8 mouse cellular contexts compared by ENCODE assay signal in the genomic region with DNA sequence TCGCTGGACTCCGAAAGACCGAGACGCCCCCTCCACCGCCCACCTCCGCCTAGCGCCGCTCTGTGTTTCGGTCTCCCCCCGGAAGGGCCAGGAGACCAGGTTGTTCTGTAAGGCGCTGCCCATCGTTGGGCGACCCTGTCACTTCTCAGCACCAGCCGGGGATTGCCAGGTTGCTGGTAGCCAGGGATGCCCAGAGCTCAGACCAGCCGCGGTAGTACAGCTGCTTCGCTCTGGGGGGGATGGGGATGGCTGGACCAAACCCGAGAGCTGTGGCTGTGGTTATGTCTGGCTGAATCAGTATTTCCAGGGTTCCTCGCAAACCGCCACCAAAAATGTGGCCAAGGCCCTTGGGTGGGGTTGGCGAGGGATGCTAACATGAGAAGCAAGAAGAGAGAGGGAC. TPM values are rescaled to one million over a fixed set of nuclear protein-coding genes. Genes with fewer than 3 reads are reported as not detected.
DNase-seq lines count a peak whose midpoint lies in the region; ATAC-seq and TF ChIP-seq lines count a peak whose summit lies in the region.

No protein-coding gene starts in this region.

- DNase-seq in layer of hippocampus, adult 2 months (ENCODE audit: low spot score in 2 of 2), result no peak
- DNase-seq in layer of hippocampus, adult 8-10 months (ENCODE audit: low spot score in 2 of 2), result no peak
- DNase-seq in adipocyte (ENCODE audit: low spot score), result no peak
- no peak for DNase-seq in ovary, postnatal 14 days (ENCODE audit: low spot score)
- DNase-seq in frontal cortex, postnatal 25 days (ENCODE audit: low spot score in 2 of 2), result no peak

- WGBS in embryonic facial prominence, embryonic 12.5 days, result under 1% methylated on average over 21 of the region's 21 CpGs
- WGBS in intestine, embryonic 16.5 days, result 1% methylated on average over 21 of the region's 21 CpGs
- under 1% methylated on average over 21 of the region's 21 CpGs for WGBS in neural tube, embryonic 13.5 days

- ATAC-seq in embryonic facial prominence, embryonic 12.5 days (ENCODE audit: insufficient number of reproducible peaks, insufficient read depth, low FRiP score, low TSS enrichment), result no peak
- ATAC-seq in intestine, embryonic 16.5 days, result no peak; the same call in 1 of the 2 replicates
- ATAC-seq in neural tube, embryonic 13.5 days (ENCODE audit: low read depth), result peak; percentile 55

- peak overlapping the region; percentile 45; the same call in 1 of the 2 replicates for H3K9ac ChIP-seq in embryonic facial prominence, embryonic 12.5 days
- H3K9ac ChIP-seq in intestine, embryonic 16.5 days (ENCODE audit: low read depth, low read length), result peak overlapping the region; percentile 70
- H3K9ac ChIP-seq in neural tube, embryonic 13.5 days, result peak overlapping the region; percentile 78

- H3K4me1 ChIP-seq in embryonic facial prominence, embryonic 12.5 days, result peaks cover 13% of the 10 kb centered on the region; the same call in 1 of the 2 replicates
- H3K4me1 ChIP-seq in intestine, embryonic 16.5 days (ENCODE audit: control insufficient read depth, insufficient read depth, low read length), result peaks cover 15% of the 10 kb centered on the region
- peaks cover 50% of the 10 kb centered on the region for H3K4me1 ChIP-seq in neural tube, embryonic 13.5 days (replicated peaks)

- no peak for TF ChIP-seq CTCF in layer of hippocampus, adult 2 months (conservative IDR thresholded peaks at IDR 0.05)

- H3K27ac ChIP-seq in layer of hippocampus, adult 2 months, result peak overlapping the region; percentile 76
- no peak overlapping the region; the same call in 1 of the 2 replicates for H3K27ac ChIP-seq in embryonic facial prominence, embryonic 12.5 days
- H3K27ac ChIP-seq in intestine, embryonic 16.5 days (ENCODE audit: low read length), result no peak overlapping the region
- H3K27ac ChIP-seq in neural tube, embryonic 13.5 days (replicated peaks), result peak overlapping the region; percentile 87

- peaks cover 29% of the 10 kb centered on the region for H3K27me3 ChIP-seq in embryonic facial prominence, embryonic 12.5 days
- peaks cover 20% of the 10 kb centered on the region; the same call in 1 of the 2 replicates for H3K27me3 ChIP-seq in intestine, embryonic 16.5 days (replicated peaks; ENCODE audit: control insufficient read depth, insufficient read depth, low read length)
- peaks cover 12% of the 10 kb centered on the region; the same call in 1 of the 2 replicates for H3K27me3 ChIP-seq in neural tube, embryonic 13.5 days

- H3K4me2 ChIP-seq in embryonic facial prominence, embryonic 12.5 days (replicated peaks), result peak overlapping the region; percentile 99
- H3K4me2 ChIP-seq in intestine, embryonic 16.5 days (ENCODE audit: low read depth, low read length), result peak overlapping the region; percentile 93
- peak overlapping the region; percentile 84 for H3K4me2 ChIP-seq in neural tube, embryonic 13.5 days

- no peaks in the 10 kb centered on the region for H3K36me3 ChIP-seq in embryonic facial prominence, embryonic 12.5 days
- no peaks in the 10 kb centered on the region for H3K36me3 ChIP-seq in intestine, embryonic 16.5 days (ENCODE audit: control insufficient read depth, insufficient read depth, low read length)
- no peaks in the 10 kb centered on the region for H3K36me3 ChIP-seq in neural tube, embryonic 13.5 days

- peak overlapping the region; percentile 88 for H3K4me3 ChIP-seq in layer of hippocampus, adult 2 months
- peak overlapping the region; percentile 63 for H3K4me3 ChIP-seq in embryonic facial prominence, embryonic 12.5 days
- peak overlapping the region; percentile 73 for H3K4me3 ChIP-seq in intestine, embryonic 16.5 days (ENCODE audit: low read length)
- peak overlapping the region; percentile 61 for H3K4me3 ChIP-seq in neural tube, embryonic 13.5 days

- no peaks in the 10 kb centered on the region for H3K9me3 ChIP-seq in embryonic facial prominence, embryonic 12.5 days
- H3K9me3 ChIP-seq in intestine, embryonic 16.5 days (ENCODE audit: control insufficient read depth, low read length), result no peaks in the 10 kb centered on the region
- H3K9me3 ChIP-seq in neural tube, embryonic 13.5 days, result no peaks in the 10 kb centered on the region

RNA-seq across cellular contexts. Expression of gene Man1c1, which starts 0.5 kb away (rescaled TPM):
- 10 to 100 TPM; 22.1 to 25.1 TPM for total RNA-seq in layer of hippocampus, adult 2 months (2021)
- total RNA-seq in layer of hippocampus, adult 8-10 months (2022), result 10 to 100 TPM; 24.6 to 31.4 (median 28.1) TPM
- 3.9 and 4.5 TPM in 2 replicates for polyA plus RNA-seq in embryonic facial prominence, embryonic 12.5 days (2016; fragmentation: Nextera tagmentation; extraction: Ambion mirVana)
- polyA plus RNA-seq in intestine, embryonic 16.5 days (2015; fragmentation: Nextera tagmentation; extraction: Ambion mirVana), result 1.3 and 1.5 TPM in 2 replicates
- polyA plus RNA-seq in neural tube, embryonic 13.5 days (2015; fragmentation: Nextera tagmentation; extraction: Ambion mirVana), result 5.3 and 5.7 TPM in 2 replicates

Comparison
In these comparisons a context has a peak if more than half of its experiments do, and no peak if none do; other contexts are left out.
1. H3K27ac ChIP-seq: peak in layer of hippocampus, adult 2 months (single experiment) and neural tube, embryonic 13.5 days (single experiment); none in embryonic facial prominence, embryonic 12.5 days (single experiment) and intestine, embryonic 16.5 days (single experiment).
2. Peak in every context shown above with its lines, with median percentiles within 50 percentile points of each other: H3K4me3 ChIP-seq, H3K4me2 ChIP-seq and H3K9ac ChIP-seq.